Mouse (Mus musculus) myocyte (in vitro differentiated cells): Measurements from ENCODE around the gene Mybph.

ENCODE experiments used
- MAX ChIP-seq: IDR thresholded peaks from one replicate; pipeline ENCODE4 v1.6.1; 2011; ENCODE audit warnings: low read depth, mild to moderate bottlenecking, control low read depth
- POLR2A ChIP-seq: IDR thresholded peaks from one replicate; pipeline ENCODE4 v1.6.1; 2011; ENCODE audit warnings: low read depth, mild to moderate bottlenecking, control low read depth, moderate library complexity; ENCODE audit not compliant: insufficient read length
- TCF12 ChIP-seq: IDR thresholded peaks from one replicate; pipeline ENCODE4 v1.6.1; 2011; ENCODE audit warnings: mild to moderate bottlenecking, control low read depth; ENCODE audit not compliant: poor library complexity, insufficient read depth, severe bottlenecking
- USF1 ChIP-seq: IDR thresholded peaks from one replicate; pipeline ENCODE4 v1.6.1; 2011; ENCODE audit warnings: low read depth, mild to moderate bottlenecking, control low read depth, moderate library complexity

GRCm38 (mm10) chr1:134246590-134246989 is 53.3 kb downstream of the Mybph start:
- TF ChIP-seq POLR2A (no peak), MAX (no peak), TCF12 (no peak), USF1 (no peak)
